In the genomic region with DNA sequence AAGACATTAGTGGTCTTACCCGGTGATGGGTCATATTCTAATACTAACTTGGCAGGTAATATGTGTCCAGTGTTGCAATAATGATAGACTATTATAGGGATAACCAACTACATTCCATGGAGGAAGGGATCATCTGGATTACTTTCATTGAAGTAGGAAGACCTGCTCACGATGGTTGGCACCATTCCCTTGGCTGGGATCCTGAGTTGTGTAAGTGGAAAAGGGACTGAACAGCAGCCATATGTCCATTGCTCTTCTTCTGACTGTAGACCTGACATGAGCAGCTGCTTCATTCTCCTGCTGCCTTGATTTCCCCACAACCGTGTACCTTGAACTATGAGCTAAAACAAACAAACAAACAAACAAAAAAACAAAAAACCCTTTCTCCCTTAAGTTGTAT, we compare ENCODE assay signal across 21 mouse cellular contexts.
DNase-seq lines count a peak whose midpoint lies in the region; ATAC-seq lines count a peak whose summit lies in the region.
"Had no signal": no experiment of that assay in that cellular context is flagged by ENCODE, and none has a peak within 500 bp of the region (broad histone marks: within the 10 kb centered on the region; RNA-seq: fewer than 3 reads in every experiment).

No protein-coding gene starts in this region.

- 83% methylated on average over 3 of the region's 3 CpGs for WGBS in forebrain, embryonic 13.5 days
- 95% methylated on average over 3 of the region's 3 CpGs for WGBS in forebrain, embryonic 12.5 days

- intact Hi-C loops in left cerebral cortex, postnatal 4 days (cut with DNase I), result no loop called here
- intact Hi-C loops in left cerebral cortex, postnatal 25 days (cut with DNase I), result no loop called here

- no peak for ATAC-seq in forebrain, embryonic 13.5 days
- ATAC-seq in forebrain, embryonic 12.5 days (ENCODE audit: low FRiP score), result no peak
- ATAC-seq: activated CD4-positive, CD25-positive, alpha-beta regulatory T cell, adult 4 months; hindbrain, postnatal 0 days; Patski had no signal

- no peak overlapping the region for H3K4me2 ChIP-seq in forebrain, embryonic 13.5 days
- no peak overlapping the region for H3K4me2 ChIP-seq in forebrain, embryonic 12.5 days
- H3K4me2 ChIP-seq: embryonic facial prominence, embryonic 13.5 days; heart, embryonic 11.5 days; heart, embryonic 15.5 days; hindbrain, embryonic 13.5 days had no signal

- H3K4me1 ChIP-seq in forebrain, embryonic 13.5 days, result peaks cover 23% of the 10 kb centered on the region
- peaks cover 9% of the 10 kb centered on the region for H3K4me1 ChIP-seq in forebrain, embryonic 12.5 days
- H3K4me1 ChIP-seq: heart, embryonic 15.5 days; hindbrain, embryonic 13.5 days had no signal

- H3K9ac ChIP-seq in forebrain, embryonic 13.5 days, result no peak overlapping the region
- H3K9ac ChIP-seq in forebrain, embryonic 12.5 days, result no peak overlapping the region
- H3K9ac ChIP-seq: embryonic facial prominence, embryonic 13.5 days; heart, embryonic 15.5 days; hindbrain, embryonic 13.5 days had no signal

- H3K4me3 ChIP-seq in forebrain, embryonic 13.5 days, result no peak overlapping the region
- H3K4me3 ChIP-seq in forebrain, embryonic 12.5 days (replicated peaks), result no peak overlapping the region
- H3K4me3 ChIP-seq: embryonic facial prominence, embryonic 13.5 days; heart, adult 2 months; heart, embryonic 15.5 days; hindbrain, embryonic 13.5 days had no signal

- no peaks in the 10 kb centered on the region for H3K27me3 ChIP-seq in forebrain, embryonic 13.5 days
- H3K27me3 ChIP-seq in forebrain, embryonic 12.5 days, result no peaks in the 10 kb centered on the region
- H3K27me3 ChIP-seq: embryonic facial prominence, embryonic 13.5 days; heart, embryonic 15.5 days; hindbrain, embryonic 13.5 days; Patski had no signal

- peak; percentile 7 for DNase-seq in cerebellum, adult 11-12 months
- DNase-seq in cerebellum, adult 8-10 months, result no peak
- DNase-seq in left cerebral cortex, postnatal 4 days, result peak; percentile 36
- DNase-seq in left cerebral cortex, postnatal 25 days (ENCODE audit: low spot score in 2 of 2), result no peak
- no peak for DNase-seq in gastrocnemius, adult 18-20 months (ENCODE audit: low spot score)
- DNase-seq: adrenal gland, adult 2 months; adrenal gland, postnatal 36 days; gastrocnemius, postnatal 14 days; heart, adult 2 months; heart, postnatal 14 days; kidney, adult 11 months; kidney, adult 9 months had no signal

- H3K9me3 ChIP-seq in forebrain, embryonic 13.5 days (replicated peaks), result no peaks in the 10 kb centered on the region
- H3K9me3 ChIP-seq in forebrain, embryonic 12.5 days, result peaks cover 4% of the 10 kb centered on the region; the same call in 1 of the 2 replicates
- H3K9me3 ChIP-seq: embryonic facial prominence, embryonic 13.5 days; heart, embryonic 15.5 days; hindbrain, embryonic 13.5 days had no signal

- H3K27ac ChIP-seq in forebrain, embryonic 13.5 days, result 0 out of 2 replicates have a peak overlapping the region, but pooled peaks have one; percentile 63
- H3K27ac ChIP-seq in forebrain, embryonic 12.5 days, result no peak overlapping the region
- H3K27ac ChIP-seq: embryonic facial prominence, embryonic 13.5 days; heart, adult 2 months; heart, embryonic 15.5 days; hindbrain, embryonic 13.5 days; hindbrain, postnatal 0 days had no signal

- no peaks in the 10 kb centered on the region for H3K36me3 ChIP-seq in forebrain, embryonic 13.5 days (ENCODE audit: poor library complexity, severe bottlenecking)
- H3K36me3 ChIP-seq in forebrain, embryonic 12.5 days (replicated peaks), result no peaks in the 10 kb centered on the region
- H3K36me3 ChIP-seq: embryonic facial prominence, embryonic 13.5 days; heart, embryonic 15.5 days; hindbrain, embryonic 13.5 days had no signal

Comparison
In these comparisons a context has a peak if more than half of its experiments do, and no peak if none do; other contexts are left out.
1. DNase-seq: peak in cerebellum, adult 11-12 months (single experiment) and left cerebral cortex, postnatal 4 days (single experiment); none in cerebellum, adult 8-10 months (single experiment), left cerebral cortex, postnatal 25 days (0 of 2) and gastrocnemius, adult 18-20 months (single experiment).